Mouse (Mus musculus): ENCODE data around the gene Bmper. TPM values are rescaled to one million over a fixed set of nuclear protein-coding genes. Genes with fewer than 3 reads are reported as not detected.

The Bmper gene
- polyA plus RNA-seq, 1 experiment from 2014 or later: 6.9 TPM

GRCm38 (mm10) chr9:23242911-23243310 lies 20.0 kb downstream of the Bmper start:
- no peaks in the 10 kb centered on the region for H3K27me3 ChIP-seq (ENCODE audit: control insufficient read depth, insufficient read depth, low read length)
- H3K36me3 ChIP-seq (ENCODE audit: control insufficient read depth, insufficient read depth, low read length): no peaks in the 10 kb centered on the region
- no peak overlapping the region for H3K9ac ChIP-seq (replicated peaks; ENCODE audit: low read depth, low read length)
- no peak overlapping the region for H3K4me3 ChIP-seq (ENCODE audit: low read depth, low read length)
- WGBS: 62% methylated on average over 3 of the region's 3 CpGs
- no peaks in the 10 kb centered on the region; the same call in 1 of the 2 replicates for H3K4me1 ChIP-seq (ENCODE audit: control insufficient read depth, insufficient read depth, low read length)
- no peaks in the 10 kb centered on the region for H3K9me3 ChIP-seq (ENCODE audit: control insufficient read depth, low read depth, low read length)
- no peak overlapping the region for H3K4me2 ChIP-seq (replicated peaks; ENCODE audit: low read depth, low read length)
- H3K27ac ChIP-seq (ENCODE audit: low read length): no peak overlapping the region
- ATAC-seq (ENCODE audit: insufficient number of reproducible peaks, insufficient read depth, low FRiP score, low read depth): no peak

- ATAC-seq (ENCODE audit: insufficient number of reproducible peaks, insufficient read depth, low FRiP score, low read depth): no peak
- Histone ChIP-seq H3K9ac (replicated peaks; ENCODE audit: low read depth, low read length) (no peak overlapping the region), H3K4me3 (ENCODE audit: low read depth, low read length) (no peak overlapping the region), H3K27ac (ENCODE audit: low read length) (no peak overlapping the region), H3K27me3 (ENCODE audit: control insufficient read depth, insufficient read depth, low read length) (no peaks in the 10 kb centered on the region), H3K36me3 (ENCODE audit: control insufficient read depth, insufficient read depth, low read length) (no peaks in the 10 kb centered on the region), H3K9me3 (ENCODE audit: control insufficient read depth, low read depth, low read length) (no peaks in the 10 kb centered on the region), H3K4me2 (replicated peaks; ENCODE audit: low read depth, low read length) (no peak overlapping the region), H3K4me1 (ENCODE audit: control insufficient read depth, insufficient read depth, low read length) (no peaks in the 10 kb centered on the region; the same call in 1 of the 2 replicates)
- 38% methylated on average over 6 of the region's 6 CpGs for WGBS
Measured at GRCm38 (mm10) chr9:23243869-23244268, 21.0 kb downstream of the Bmper start.

GRCm38 (mm10) chr9:23246389-23246788 lies 23.5 kb downstream of the Bmper start:
- no peaks in the 10 kb centered on the region; the same call in 1 of the 2 replicates for H3K4me1 ChIP-seq (ENCODE audit: control insufficient read depth, insufficient read depth, low read length)
- ATAC-seq (ENCODE audit: insufficient number of reproducible peaks, insufficient read depth, low FRiP score, low read depth): no peak
- H3K9ac ChIP-seq (replicated peaks; ENCODE audit: low read depth, low read length): no peak overlapping the region
- H3K4me2 ChIP-seq (replicated peaks; ENCODE audit: low read depth, low read length): no peak overlapping the region
- H3K36me3 ChIP-seq (ENCODE audit: control insufficient read depth, insufficient read depth, low read length): no peaks in the 10 kb centered on the region
- H3K27me3 ChIP-seq (ENCODE audit: control insufficient read depth, insufficient read depth, low read length): no peaks in the 10 kb centered on the region
- no peaks in the 10 kb centered on the region for H3K9me3 ChIP-seq (ENCODE audit: control insufficient read depth, low read depth, low read length)
- H3K27ac ChIP-seq (ENCODE audit: low read length): no peak overlapping the region
- no peak overlapping the region for H3K4me3 ChIP-seq (ENCODE audit: low read depth, low read length)
- WGBS: 84% methylated on average over 9 of the region's 9 CpGs

GRCm38 (mm10) chr9:23250026-23250425 lies 27.1 kb downstream of the Bmper start:
- H3K27ac ChIP-seq (ENCODE audit: low read length): no peak overlapping the region
- ATAC-seq (ENCODE audit: insufficient number of reproducible peaks, insufficient read depth, low FRiP score, low read depth): peak; percentile 42; the same call in 1 of the 2 replicates
- no peaks in the 10 kb centered on the region for H3K36me3 ChIP-seq (ENCODE audit: control insufficient read depth, insufficient read depth, low read length)
- H3K9ac ChIP-seq (replicated peaks; ENCODE audit: low read depth, low read length): no peak overlapping the region
- no peaks in the 10 kb centered on the region; the same call in 1 of the 2 replicates for H3K4me1 ChIP-seq (ENCODE audit: control insufficient read depth, insufficient read depth, low read length)
- H3K4me3 ChIP-seq (ENCODE audit: low read depth, low read length): no peak overlapping the region
- H3K9me3 ChIP-seq (ENCODE audit: control insufficient read depth, low read depth, low read length): no peaks in the 10 kb centered on the region
- H3K27me3 ChIP-seq (ENCODE audit: control insufficient read depth, insufficient read depth, low read length): no peaks in the 10 kb centered on the region
- WGBS: 10% methylated on average over 5 of the region's 5 CpGs
- no peak overlapping the region for H3K4me2 ChIP-seq (replicated peaks; ENCODE audit: low read depth, low read length)

- H3K9me3 ChIP-seq (ENCODE audit: control insufficient read depth, low read depth, low read length): no peaks in the 10 kb centered on the region
- no peaks in the 10 kb centered on the region for H3K36me3 ChIP-seq (ENCODE audit: control insufficient read depth, insufficient read depth, low read length)
- ATAC-seq (ENCODE audit: insufficient number of reproducible peaks, insufficient read depth, low FRiP score, low read depth): no peak
- no peaks in the 10 kb centered on the region; the same call in 1 of the 2 replicates for H3K4me1 ChIP-seq (ENCODE audit: control insufficient read depth, insufficient read depth, low read length)
- no peak overlapping the region for H3K4me3 ChIP-seq (ENCODE audit: low read depth, low read length)
- H3K27me3 ChIP-seq (ENCODE audit: control insufficient read depth, insufficient read depth, low read length): no peaks in the 10 kb centered on the region
- H3K4me2 ChIP-seq (replicated peaks; ENCODE audit: low read depth, low read length): no peak overlapping the region
- no peak overlapping the region for H3K27ac ChIP-seq (ENCODE audit: low read length)
- WGBS: 84% methylated on average over 6 of the region's 6 CpGs
- no peak overlapping the region for H3K9ac ChIP-seq (replicated peaks; ENCODE audit: low read depth, low read length)
Measured at GRCm38 (mm10) chr9:23251001-23251400, 28.1 kb downstream of the Bmper start.

- no peak overlapping the region for H3K4me2 ChIP-seq (replicated peaks; ENCODE audit: low read depth, low read length)
Measured at GRCm38 (mm10) chr9:23253624-23254023, 30.7 kb downstream of the Bmper start.

GRCm38 (mm10) chr9:23254237-23255214 lies 31.6 kb downstream of the Bmper start:
- no peaks in the 10 kb centered on the region for H3K27me3 ChIP-seq (ENCODE audit: control insufficient read depth, insufficient read depth, low read length)
- no peak overlapping the region for H3K4me3 ChIP-seq (ENCODE audit: low read depth, low read length)
- no peak for ATAC-seq (ENCODE audit: insufficient number of reproducible peaks, insufficient read depth, low FRiP score, low read depth)
- H3K36me3 ChIP-seq (ENCODE audit: control insufficient read depth, insufficient read depth, low read length): no peaks in the 10 kb centered on the region
- no peaks in the 10 kb centered on the region for H3K9me3 ChIP-seq (ENCODE audit: control insufficient read depth, low read depth, low read length)
- no peaks in the 10 kb centered on the region for H3K4me1 ChIP-seq (ENCODE audit: control insufficient read depth, insufficient read depth, low read length)
- 42% methylated on average over 37 of the region's 37 CpGs for WGBS
- peak overlapping the region; percentile 28 for H3K4me2 ChIP-seq (replicated peaks; ENCODE audit: low read depth, low read length)
- H3K9ac ChIP-seq (replicated peaks; ENCODE audit: low read depth, low read length): no peak overlapping the region
- no peak overlapping the region for H3K27ac ChIP-seq (ENCODE audit: low read length)

More at GRCm38 (mm10) chr9:23253624-23254023, 30.7 kb downstream of the Bmper start:
- no peaks in the 10 kb centered on the region for H3K4me1 ChIP-seq (ENCODE audit: control insufficient read depth, insufficient read depth, low read length)
- H3K9ac ChIP-seq (replicated peaks; ENCODE audit: low read depth, low read length): no peak overlapping the region
- 86% methylated on average over 6 of the region's 6 CpGs for WGBS
- H3K27me3 ChIP-seq (ENCODE audit: control insufficient read depth, insufficient read depth, low read length): no peaks in the 10 kb centered on the region
- no peak overlapping the region for H3K4me3 ChIP-seq (ENCODE audit: low read depth, low read length)
- no peaks in the 10 kb centered on the region for H3K36me3 ChIP-seq (ENCODE audit: control insufficient read depth, insufficient read depth, low read length)
- no peaks in the 10 kb centered on the region for H3K9me3 ChIP-seq (ENCODE audit: control insufficient read depth, low read depth, low read length)
- ATAC-seq (ENCODE audit: insufficient number of reproducible peaks, insufficient read depth, low FRiP score, low read depth): no peak
- no peak overlapping the region for H3K27ac ChIP-seq (ENCODE audit: low read length)

GRCm38 (mm10) chr9:23255841-23256240 lies 33.0 kb downstream of the Bmper start:
- Histone ChIP-seq H3K9ac (replicated peaks; ENCODE audit: low read depth, low read length) (no peak overlapping the region), H3K27me3 (ENCODE audit: control insufficient read depth, insufficient read depth, low read length) (no peaks in the 10 kb centered on the region), H3K4me3 (ENCODE audit: low read depth, low read length) (no peak overlapping the region), H3K4me2 (replicated peaks; ENCODE audit: low read depth, low read length) (no peak overlapping the region), H3K36me3 (ENCODE audit: control insufficient read depth, insufficient read depth, low read length) (no peaks in the 10 kb centered on the region), H3K9me3 (ENCODE audit: control insufficient read depth, low read depth, low read length) (no peaks in the 10 kb centered on the region), H3K27ac (ENCODE audit: low read length) (no peak overlapping the region), H3K4me1 (ENCODE audit: control insufficient read depth, insufficient read depth, low read length) (no peaks in the 10 kb centered on the region)
- ATAC-seq (ENCODE audit: insufficient number of reproducible peaks, insufficient read depth, low FRiP score, low read depth): no peak
- 87% methylated on average over 2 of the region's 2 CpGs for WGBS
